Mouse (Mus musculus) megakaryocyte, embryonic 14.5 days (primary cell): ENCODE results near the gene Psmd14.

Experiments
- FLI1 ChIP-seq: IDR thresholded peaks from 2 replicates; pipeline ENCODE4 v1.6.1; 2012; ENCODE audit warnings: low read length, inconsistent platforms, mixed read lengths
- GATA1 ChIP-seq: IDR thresholded peaks from 3 replicates; pipeline ENCODE4 v1.6.1; 2012; ENCODE audit warnings: mixed read lengths, low read length, inconsistent platforms, borderline replicate concordance

DNA sequence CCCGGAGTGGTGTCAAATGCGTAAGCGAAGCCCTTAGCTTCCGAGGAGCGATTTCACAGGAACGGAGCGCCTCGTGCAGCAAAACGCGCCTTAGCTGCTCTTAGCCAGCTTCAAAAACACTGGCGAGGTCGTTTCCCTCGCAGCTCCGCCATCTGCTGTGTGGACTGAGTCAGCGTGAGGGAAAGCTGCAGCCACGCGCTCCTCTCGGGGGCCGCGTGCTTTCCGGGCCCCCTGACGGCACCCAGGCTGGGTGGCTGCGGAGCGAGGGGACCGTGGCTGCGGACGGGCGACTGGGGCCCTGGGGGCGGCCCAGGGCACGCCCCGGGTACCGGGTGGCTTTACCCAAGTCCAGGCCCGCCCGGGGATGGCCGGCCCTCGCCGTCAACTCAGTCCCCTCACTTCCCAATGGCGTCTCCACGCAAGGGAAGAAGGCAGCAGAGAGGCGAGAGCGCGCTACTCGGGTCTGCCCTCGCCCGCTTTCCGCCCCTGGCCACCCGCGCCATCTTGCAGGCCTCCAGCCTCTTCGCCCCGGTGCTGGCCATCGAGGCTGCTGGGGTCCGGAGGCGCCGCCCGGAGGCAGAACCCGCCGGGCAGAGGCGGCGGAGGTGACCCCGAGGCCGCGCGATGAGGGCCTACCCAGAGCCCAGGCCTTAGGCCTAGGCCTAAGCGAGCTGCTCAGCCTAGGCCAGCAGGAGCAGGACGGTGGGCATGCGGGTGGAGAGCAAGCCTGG, 104.3 kb downstream of the Psmd14 start:
- no peak for TF ChIP-seq GATA1
- no peak for TF ChIP-seq FLI1
